Mouse (Mus musculus) liver, adult 2 months (tissue): ENCODE results near the gene Rgs7bp.

Source experiments
- CTCF ChIP-seq: fragments of 200-500 bp; IDR thresholded peaks from 2 replicates; pipeline ENCODE4 v1.5.1; 2011; ENCODE audit warnings: low read depth, low read length, control low read depth
- POLR2A ChIP-seq: fragments of 200-500 bp; IDR thresholded peaks from 2 replicates; pipeline ENCODE4 v1.6.1; 2011; ENCODE audit warnings: low read length, control low read depth; ENCODE audit not compliant: insufficient read depth; ENCODE audit errors: extremely low read depth

DNA sequence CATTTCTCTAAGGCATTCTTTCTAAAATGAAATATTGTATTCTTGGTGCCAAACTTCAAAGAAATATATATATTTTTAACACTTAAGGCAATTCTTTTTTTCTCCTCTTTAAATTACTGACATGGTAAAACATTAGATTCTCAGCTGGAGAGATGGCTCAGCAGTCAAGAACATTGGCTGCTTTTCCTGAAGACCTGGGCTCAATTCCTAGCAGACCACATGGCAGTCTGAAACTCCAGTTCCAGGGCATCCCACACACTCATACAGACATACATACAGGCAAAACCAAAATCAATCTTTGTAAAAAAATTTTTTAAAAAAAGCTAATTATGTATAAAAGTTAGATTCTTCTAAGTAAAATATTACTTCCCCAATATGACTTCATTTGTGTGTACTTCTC is 22.8 kb downstream of the Rgs7bp start:
- TF ChIP-seq CTCF (no peak), POLR2A (no peak)
